10 mouse cellular contexts compared by ENCODE assay signal in the genomic region with DNA sequence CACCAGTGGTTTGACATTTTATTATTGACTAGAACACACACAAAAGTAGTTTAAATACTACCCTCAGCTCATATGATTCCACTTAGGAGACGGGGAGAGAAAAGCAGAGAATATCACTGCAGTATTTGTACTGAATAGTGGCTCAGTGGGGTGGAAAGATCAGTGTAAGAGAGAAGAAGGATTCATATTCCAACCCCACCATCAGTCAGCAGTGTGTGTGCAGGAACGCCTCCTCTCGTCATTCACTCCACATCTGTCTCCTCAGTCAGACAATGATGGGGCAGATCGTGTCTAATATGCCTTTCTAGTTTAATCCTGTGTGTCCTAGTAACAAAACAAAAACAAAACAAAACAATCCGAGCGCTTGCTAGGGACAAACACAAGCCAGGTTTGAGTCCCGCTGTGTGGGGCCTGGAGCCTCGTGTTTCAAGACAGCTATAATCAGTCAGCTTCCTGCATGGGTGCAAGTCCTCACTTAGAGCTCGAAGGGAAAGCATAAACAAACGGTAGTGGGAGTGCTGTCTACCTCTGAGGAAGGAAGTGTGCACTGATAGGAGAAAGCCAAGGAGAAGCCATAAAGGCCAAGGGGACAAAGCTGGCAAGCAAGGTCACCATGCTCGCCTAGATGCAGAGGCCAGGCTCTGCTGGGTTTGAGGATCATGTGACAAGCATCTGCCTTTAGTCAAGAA.
DNase-seq lines count a peak whose midpoint lies in the region; ATAC-seq and TF ChIP-seq lines count a peak whose summit lies in the region.
"Had no signal": no experiment of that assay in that cellular context is flagged by ENCODE, and none has a peak within 500 bp of the region (broad histone marks: within the 10 kb centered on the region; RNA-seq: fewer than 3 reads in every experiment).

No protein-coding gene starts in this region.

- H3K79me2 ChIP-seq in liver, adult 2 months (ENCODE audit: control insufficient read depth, insufficient read depth, low read length) = no peaks in the 10 kb centered on the region

- DNase-seq in embryo, embryonic 10 days (ENCODE audit: low spot score) = peak; percentile 4
- DNase-seq in embryo, embryonic 9.5 days (ENCODE audit: extremely low spot score) = no peak
- DNase-seq in liver, adult 2 months (ENCODE audit: extremely low read depth, low read depth, low spot score) = peak; percentile 6
- peak; percentile 32 for DNase-seq in embryonic facial prominence, embryonic 10.5 days (ENCODE audit: low spot score)
- DNase-seq in gastrocnemius, adult 2 months = no peak
- no peak for DNase-seq in adrenal gland, adult 2 months
- DNase-seq: thymus, adult 18-20 months had no signal

- H3K4me2 ChIP-seq in liver, embryonic 12.5 days = no peak overlapping the region
- no peak overlapping the region for H3K4me2 ChIP-seq in hindbrain, embryonic 16.5 days (ENCODE audit: low read length)

- ATAC-seq in liver, embryonic 12.5 days = no peak
- ATAC-seq in hindbrain, embryonic 16.5 days = peak; percentile 43; the same call in 1 of the 2 replicates

- intact Hi-C loops in gastrocnemius, adult 2 months (cut with DNase I) = loop anchor here (10.0 kb wide), 1 partner anchor 582 kb away; no protein-coding TSS in a partner anchor

- no peak overlapping the region for H3K27ac ChIP-seq in liver, adult 2 months (replicated peaks; ENCODE audit: insufficient read depth, low read depth, low read length)
- H3K27ac ChIP-seq in liver, embryonic 12.5 days = no peak overlapping the region
- peak overlapping the region; percentile 20; the same call in 1 of the 2 replicates for H3K27ac ChIP-seq in embryonic facial prominence, embryonic 10.5 days (replicated peaks)
- H3K27ac ChIP-seq in hindbrain, embryonic 16.5 days (ENCODE audit: low read depth, low read length) = no peak overlapping the region
- H3K27ac ChIP-seq in gastrocnemius, adult 2 months = no peak overlapping the region

- H3K27me3 ChIP-seq in liver, adult 2 months (ENCODE audit: control insufficient read depth, insufficient read depth, low read length) = no peaks in the 10 kb centered on the region
- H3K27me3 ChIP-seq in liver, embryonic 12.5 days (replicated peaks) = no peaks in the 10 kb centered on the region
- no peaks in the 10 kb centered on the region for H3K27me3 ChIP-seq in embryonic facial prominence, embryonic 10.5 days (replicated peaks; ENCODE audit: low read depth, poor library complexity, severe bottlenecking)
- H3K27me3 ChIP-seq in hindbrain, embryonic 16.5 days (replicated peaks; ENCODE audit: control insufficient read depth, insufficient read depth, low read length) = no peaks in the 10 kb centered on the region

- H3K9ac ChIP-seq in liver, adult 2 months (ENCODE audit: low read depth, low read length) = no peak overlapping the region
- H3K9ac ChIP-seq in liver, embryonic 12.5 days = no peak overlapping the region
- no peak overlapping the region for H3K9ac ChIP-seq in hindbrain, embryonic 16.5 days (ENCODE audit: low read depth, low read length)

- no peaks in the 10 kb centered on the region for H3K36me3 ChIP-seq in liver, adult 2 months (ENCODE audit: control insufficient read depth, insufficient read depth, low read length)
- no peaks in the 10 kb centered on the region for H3K36me3 ChIP-seq in liver, embryonic 12.5 days
- H3K36me3 ChIP-seq in embryonic facial prominence, embryonic 10.5 days (replicated peaks) = no peaks in the 10 kb centered on the region
- H3K36me3 ChIP-seq in hindbrain, embryonic 16.5 days (ENCODE audit: control insufficient read depth, insufficient read depth, low read length) = no peaks in the 10 kb centered on the region
- H3K36me3 ChIP-seq: G1E had no signal

- WGBS in liver, adult 2 months = 64% methylated on average over 11 of the region's 11 CpGs
- 50% methylated on average over 11 of the region's 11 CpGs for WGBS in liver, embryonic 12.5 days (ENCODE audit: insufficient replicate concordance)
- WGBS in embryonic facial prominence, embryonic 10.5 days = 59% methylated on average over 11 of the region's 11 CpGs
- 59% methylated on average over 11 of the region's 11 CpGs for WGBS in hindbrain, embryonic 16.5 days

- H3K4me3 ChIP-seq in liver, adult 2 months (ENCODE audit: insufficient read depth, low read depth, low read length) = no peak overlapping the region
- H3K4me3 ChIP-seq in liver, embryonic 12.5 days = no peak overlapping the region
- H3K4me3 ChIP-seq in embryonic facial prominence, embryonic 10.5 days = no peak overlapping the region
- H3K4me3 ChIP-seq in hindbrain, embryonic 16.5 days (ENCODE audit: low read length) = no peak overlapping the region
- no peak overlapping the region for H3K4me3 ChIP-seq in gastrocnemius, adult 2 months

- no peak for TF ChIP-seq POLR2A in liver, adult 2 months (IDR thresholded peaks at IDR 0.05; ENCODE audit: extremely low read depth, insufficient read depth, low read length)

- no peaks in the 10 kb centered on the region for H3K9me3 ChIP-seq in liver, embryonic 12.5 days (replicated peaks)
- H3K9me3 ChIP-seq in embryonic facial prominence, embryonic 10.5 days = no peaks in the 10 kb centered on the region
- H3K9me3 ChIP-seq in hindbrain, embryonic 16.5 days (ENCODE audit: control insufficient read depth, low read length) = no peaks in the 10 kb centered on the region

- no peak for TF ChIP-seq CTCF in liver, adult 2 months (IDR thresholded peaks at IDR 0.05; ENCODE audit: low read depth, low read length)
- no peak for TF ChIP-seq CTCF in gastrocnemius, adult 2 months (IDR thresholded peaks at IDR 0.05)

- H3K4me1 ChIP-seq in liver, adult 2 months (ENCODE audit: control insufficient read depth, insufficient read depth, low read length) = peaks cover 1% of the 10 kb centered on the region; the same call in 1 of the 2 replicates
- no peaks in the 10 kb centered on the region for H3K4me1 ChIP-seq in liver, embryonic 12.5 days
- peaks cover 9% of the 10 kb centered on the region; the same call in 1 of the 2 replicates for H3K4me1 ChIP-seq in embryonic facial prominence, embryonic 10.5 days
- no peaks in the 10 kb centered on the region for H3K4me1 ChIP-seq in hindbrain, embryonic 16.5 days (ENCODE audit: control insufficient read depth, insufficient read depth, low read depth, low read length)

Comparison
In these comparisons a context has a peak if more than half of its experiments do, and no peak if none do; other contexts are left out.
1. DNase-seq: peak in embryo, embryonic 10 days (single experiment), liver, adult 2 months (single experiment) and embryonic facial prominence, embryonic 10.5 days (single experiment); none in embryo, embryonic 9.5 days (single experiment), gastrocnemius, adult 2 months (single experiment) and adrenal gland, adult 2 months (single experiment).